Mouse (Mus musculus) megakaryocyte, embryonic 14.5 days (primary cell): ENCODE results near the gene Jpt1. TPM values are rescaled to one million over a fixed set of nuclear protein-coding genes. Genes with fewer than 3 reads are reported as not detected.

Experiments used
- H3K27me3 ChIP-seq: replicated peaks from 2 replicates; pipeline ENCODE3; 2012; ENCODE audit warnings: inconsistent platforms
- H3K36me3 ChIP-seq: replicated peaks from 2 replicates; pipeline ENCODE3; 2012; ENCODE audit warnings: low read length, inconsistent platforms, mixed read lengths
- H3K4me1 ChIP-seq: 2 replicates; pipeline ENCODE4 v1.6.1; 2012; ENCODE audit warnings: inconsistent platforms
- H3K4me3 ChIP-seq: replicated peaks from 2 replicates; pipeline ENCODE3; 2012; ENCODE audit warnings: moderate library complexity, mild to moderate bottlenecking, inconsistent platforms
- H3K9me3 ChIP-seq: 2 replicates; pipeline ENCODE4 v1.6.1; 2012; ENCODE audit warnings: inconsistent platforms
- FLI1 ChIP-seq: IDR thresholded peaks from 2 replicates; pipeline ENCODE4 v1.6.1; 2012; ENCODE audit warnings: low read length, inconsistent platforms, mixed read lengths
- GATA1 ChIP-seq: IDR thresholded peaks from 3 replicates; pipeline ENCODE4 v1.6.1; 2012; ENCODE audit warnings: mixed read lengths, low read length, inconsistent platforms, borderline replicate concordance
- polyA plus RNA-seq: library from polyadenylated mRNA; stranded (reverse); fragments of >175 nt; gene quantifications from 2 replicates; pipeline ENCODE4 v1.2.3, GENCODE M21; 2012; ENCODE audit warnings: low replicate concordance; ENCODE audit not compliant: insufficient read depth

Gene Jpt1
- polyA plus RNA-seq, 1 experiment: 807 TPM

- Histone ChIP-seq H3K36me3 (peaks cover 45% of the 10 kb centered on the region), H3K4me3 (peak overlapping the region; percentile 97), H3K27me3 (no peaks in the 10 kb centered on the region), H3K9me3 (no peaks in the 10 kb centered on the region), H3K4me1 (peaks cover 43% of the 10 kb centered on the region)
- TF ChIP-seq FLI1 (no peak), GATA1 (no peak)
Measured at GRCm38 (mm10) chr11:115492387-115492786, 21.8 kb downstream of the Jpt1 start.

GRCm38 (mm10) chr11:115491356-115492083 lies 22.7 kb downstream of the Jpt1 start, which contains the start of gene Nt5c:
Gene Nt5c (minus strand): TSS chr11:115491862.
- H3K36me3 ChIP-seq: peaks cover 41% of the 10 kb centered on the region
- H3K4me3 ChIP-seq: peak within 1 kb of the TSS; percentile 97
- TF ChIP-seq GATA1 (no peak), FLI1 (no peak)
- no peaks in the 10 kb centered on the region for H3K27me3 ChIP-seq
- peaks cover 43% of the 10 kb centered on the region for H3K4me1 ChIP-seq
- no peaks in the 10 kb centered on the region for H3K9me3 ChIP-seq

GRCm38 (mm10) chr11:115490441-115491355 lies 23.5 kb downstream of the Jpt1 start:
- TF ChIP-seq FLI1 (no peak), GATA1 (no peak)
- H3K36me3 ChIP-seq: peaks cover 45% of the 10 kb centered on the region
- no peaks in the 10 kb centered on the region for H3K9me3 ChIP-seq
- no peaks in the 10 kb centered on the region for H3K27me3 ChIP-seq
- peaks cover 46% of the 10 kb centered on the region for H3K4me1 ChIP-seq
- peak overlapping the region; percentile 97 for H3K4me3 ChIP-seq

GRCm38 (mm10) chr11:115488551-115489104 lies 25.6 kb downstream of the Jpt1 start:
- TF ChIP-seq GATA1: no peak
- no peak for TF ChIP-seq FLI1
- peaks cover 56% of the 10 kb centered on the region for H3K36me3 ChIP-seq

GRCm38 (mm10) chr11:115485155-115485554 lies 29.0 kb downstream of the Jpt1 start:
- no peak for TF ChIP-seq FLI1
- no peak for TF ChIP-seq GATA1
- Histone ChIP-seq H3K27me3 (no peaks in the 10 kb centered on the region), H3K4me3 (no peak overlapping the region), H3K36me3 (peaks cover 75% of the 10 kb centered on the region), H3K9me3 (no peaks in the 10 kb centered on the region), H3K4me1 (peaks cover 46% of the 10 kb centered on the region)

More at GRCm38 (mm10) chr11:115488551-115489104, 25.6 kb downstream of the Jpt1 start:
- Histone ChIP-seq H3K27me3 (no peaks in the 10 kb centered on the region), H3K4me3 (peak overlapping the region; percentile 2), H3K9me3 (no peaks in the 10 kb centered on the region), H3K4me1 (peaks cover 57% of the 10 kb centered on the region)

GRCm38 (mm10) chr11:115483726-115484125 lies 30.5 kb downstream of the Jpt1 start:
- TF ChIP-seq GATA1: no peak
- TF ChIP-seq FLI1: no peak
- no peaks in the 10 kb centered on the region for H3K27me3 ChIP-seq
- peaks cover 75% of the 10 kb centered on the region for H3K36me3 ChIP-seq

GRCm38 (mm10) chr11:115483278-115483677 lies 30.9 kb downstream of the Jpt1 start:
- peaks cover 73% of the 10 kb centered on the region for H3K36me3 ChIP-seq
- H3K9me3 ChIP-seq: no peaks in the 10 kb centered on the region
- no peak for TF ChIP-seq FLI1
- TF ChIP-seq GATA1: no peak
- H3K4me3 ChIP-seq: no peak overlapping the region
- peaks cover 41% of the 10 kb centered on the region for H3K4me1 ChIP-seq
- H3K27me3 ChIP-seq: no peaks in the 10 kb centered on the region

More at GRCm38 (mm10) chr11:115483726-115484125, 30.5 kb downstream of the Jpt1 start:
- H3K9me3 ChIP-seq: no peaks in the 10 kb centered on the region
- no peak overlapping the region for H3K4me3 ChIP-seq
- peaks cover 41% of the 10 kb centered on the region for H3K4me1 ChIP-seq

- no peaks in the 10 kb centered on the region for H3K27me3 ChIP-seq
- peaks cover 56% of the 10 kb centered on the region for H3K4me1 ChIP-seq
- TF ChIP-seq FLI1 (no peak), GATA1 (no peak)
- no peaks in the 10 kb centered on the region for H3K9me3 ChIP-seq
- peaks cover 63% of the 10 kb centered on the region for H3K36me3 ChIP-seq
- no peak overlapping the region for H3K4me3 ChIP-seq
Measured at GRCm38 (mm10) chr11:115481553-115482259, 32.5 kb downstream of the Jpt1 start.
